Mouse (Mus musculus) ES-Bruce4 (cell line): ENCODE data around the gene Cdh9. TPM values are rescaled to one million over a fixed set of nuclear protein-coding genes. Genes with fewer than 3 reads are reported as not detected.

ENCODE experiments used
- H3K27ac ChIP-seq: 2 replicates; pipeline ENCODE4 v1.5.1; 2012; ENCODE audit warnings: low read length, inconsistent platforms; ENCODE audit not compliant: insufficient read depth
- H3K27me3 ChIP-seq: 2 replicates; pipeline ENCODE4 v1.6.1; 2012; ENCODE audit warnings: mild to moderate bottlenecking, low read length, inconsistent platforms; ENCODE audit not compliant: control insufficient read depth, poor library complexity, insufficient read depth, severe bottlenecking
- H3K36me3 ChIP-seq: 2 replicates; pipeline ENCODE4 v1.6.1; 2012; ENCODE audit warnings: inconsistent platforms, mild to moderate bottlenecking, low read length, moderate library complexity; ENCODE audit not compliant: control insufficient read depth, poor library complexity, insufficient read depth, severe bottlenecking
- H3K4me1 ChIP-seq: one replicate; pipeline ENCODE4 v1.8.1; 2011; ENCODE audit warnings: low read length; ENCODE audit not compliant: control insufficient read depth, insufficient read depth
- H3K4me3 ChIP-seq: 2 replicates; pipeline ENCODE4 v1.5.1; 2011; ENCODE audit warnings: low read depth, mild to moderate bottlenecking, low read length
- H3K9ac ChIP-seq: 2 replicates; pipeline ENCODE4 v1.6.1; 2012; ENCODE audit warnings: low read depth, mild to moderate bottlenecking, inconsistent platforms; ENCODE audit not compliant: poor library complexity, severe bottlenecking
- H3K9me3 ChIP-seq: replicated peaks from 2 replicates; pipeline ENCODE4 v1.6.1; 2012; ENCODE audit warnings: mild to moderate bottlenecking, low read length, inconsistent platforms; ENCODE audit not compliant: control insufficient read depth, poor library complexity, insufficient read depth, severe bottlenecking
- CTCF ChIP-seq: IDR thresholded peaks from one replicate; pipeline ENCODE4 v1.8.1; 2011; ENCODE audit warnings: low read depth, low read length
- EP300 ChIP-seq: IDR thresholded peaks from 2 replicates; pipeline ENCODE4 v1.6.1; 2011; ENCODE audit warnings: low read depth, low read length; ENCODE audit not compliant: insufficient read depth
- POLR2A ChIP-seq: IDR thresholded peaks from one replicate; pipeline ENCODE4 v1.8.1; 2011; ENCODE audit warnings: low read length; ENCODE audit not compliant: insufficient read depth
- polyA plus RNA-seq: library from polyadenylated mRNA; stranded (reverse); fragments of >200 nt; gene quantifications from 2 replicates; pipeline ENCODE4 v1.2.4, GENCODE M21; 2011; ENCODE audit warnings: low read depth; ENCODE audit not compliant: missing spikeins, insufficient read depth, insufficient read length

Gene Cdh9
- polyA plus RNA-seq, 1 experiment: not detected

DNA sequence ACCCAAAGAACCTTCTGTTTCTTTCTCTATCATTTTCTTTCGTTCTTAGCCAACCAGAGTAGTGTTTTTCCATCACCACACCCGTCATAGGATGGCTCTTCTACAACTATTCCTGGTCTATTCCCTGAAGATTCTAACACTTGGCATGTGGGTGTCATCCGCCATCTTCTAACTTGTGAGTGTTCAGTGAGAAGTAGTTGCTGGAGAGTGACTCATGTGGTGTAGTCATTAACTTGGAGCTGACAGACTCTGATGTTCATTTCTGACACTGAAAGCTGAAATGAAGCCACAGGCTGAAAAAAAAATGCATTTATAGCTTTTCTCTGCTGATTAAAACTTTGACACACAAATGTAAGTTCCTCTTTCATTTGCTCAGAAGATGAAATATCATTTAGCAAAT lies 34.7 kb downstream of the Cdh9 start:
- H3K9me3 ChIP-seq: no peaks in the 10 kb centered on the region
- H3K27ac ChIP-seq: no peak overlapping the region
- H3K27me3 ChIP-seq: no peaks in the 10 kb centered on the region
- H3K4me3 ChIP-seq: no peak overlapping the region
- H3K9ac ChIP-seq: no peak overlapping the region
- H3K4me1 ChIP-seq: no peaks in the 10 kb centered on the region
- no peaks in the 10 kb centered on the region for H3K36me3 ChIP-seq
- no peak for TF ChIP-seq CTCF
- TF ChIP-seq EP300: no peak
- no peak for TF ChIP-seq POLR2A

DNA sequence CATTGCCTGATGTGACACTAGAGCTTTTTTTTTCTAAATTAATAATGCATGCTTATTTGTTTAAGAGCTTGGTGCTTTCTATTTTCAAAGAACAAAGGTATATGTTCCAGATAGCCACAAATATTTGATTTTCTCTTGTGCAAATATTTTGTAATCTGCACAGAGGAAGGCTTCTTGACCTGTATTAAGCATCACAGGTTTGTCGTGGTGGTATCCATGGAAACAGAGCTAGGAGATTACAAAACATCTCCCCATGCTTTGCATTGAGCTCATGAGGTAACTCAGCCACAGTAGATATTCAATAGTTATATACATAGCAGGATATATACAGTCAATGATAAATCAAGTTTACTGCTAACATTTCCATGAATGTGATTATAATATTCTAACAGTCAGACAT lies 56.0 kb downstream of the Cdh9 start:
- no peak overlapping the region for H3K9ac ChIP-seq
- H3K27ac ChIP-seq: no peak overlapping the region
- H3K4me3 ChIP-seq: no peak overlapping the region
- no peaks in the 10 kb centered on the region for H3K4me1 ChIP-seq
- no peaks in the 10 kb centered on the region for H3K36me3 ChIP-seq
- TF ChIP-seq POLR2A (no peak), CTCF (no peak), EP300 (no peak)
- no peaks in the 10 kb centered on the region for H3K27me3 ChIP-seq
- no peaks in the 10 kb centered on the region for H3K9me3 ChIP-seq

DNA sequence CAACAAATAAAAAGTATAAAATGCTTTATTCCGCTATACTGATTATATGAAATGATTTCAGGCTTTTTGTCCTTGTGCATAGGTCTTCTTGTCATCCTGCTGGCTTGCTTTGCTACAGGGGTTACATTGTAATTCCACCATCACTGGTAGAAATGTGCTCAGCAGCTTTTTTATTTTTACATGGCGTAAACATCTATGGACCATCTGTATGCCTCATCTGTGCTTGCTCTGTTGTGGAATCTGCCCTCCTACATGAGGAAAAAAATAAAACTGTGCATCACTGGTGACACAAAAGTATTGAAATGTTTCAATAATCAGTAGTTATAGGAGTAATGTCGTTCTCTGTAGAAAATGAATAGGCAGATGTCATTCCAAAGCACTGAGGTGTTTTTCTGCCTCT lies 64.3 kb downstream of the Cdh9 start:
- no peak overlapping the region for H3K9ac ChIP-seq
- no peaks in the 10 kb centered on the region for H3K4me1 ChIP-seq
- H3K27me3 ChIP-seq: no peaks in the 10 kb centered on the region
- H3K9me3 ChIP-seq: peaks cover 5% of the 10 kb centered on the region
- no peak overlapping the region for H3K4me3 ChIP-seq
- H3K36me3 ChIP-seq: no peaks in the 10 kb centered on the region
- TF ChIP-seq POLR2A (no peak), EP300 (no peak)
- no peak overlapping the region for H3K27ac ChIP-seq

DNA sequence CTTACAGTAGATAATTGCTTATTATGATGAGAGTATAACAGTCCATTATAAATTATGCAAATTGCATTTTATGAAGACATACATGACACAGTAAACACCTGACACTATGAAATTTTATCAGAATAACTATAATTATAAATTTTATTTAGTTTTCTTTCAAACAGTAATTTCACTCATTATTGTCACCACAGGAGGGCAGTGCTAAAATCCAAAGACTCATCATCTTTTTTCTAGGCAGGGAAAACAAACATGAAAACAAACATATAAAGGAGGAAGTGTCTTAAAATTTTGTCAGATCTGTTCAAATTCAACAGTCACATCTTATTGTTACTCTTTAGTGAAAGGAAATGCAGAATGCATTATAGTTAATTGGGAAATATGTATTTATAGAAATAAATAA lies 72.7 kb downstream of the Cdh9 start:
- Histone ChIP-seq H3K4me1 (no peaks in the 10 kb centered on the region), H3K27me3 (no peaks in the 10 kb centered on the region), H3K36me3 (no peaks in the 10 kb centered on the region), H3K4me3 (no peak overlapping the region), H3K9me3 (no peaks in the 10 kb centered on the region), H3K9ac (no peak overlapping the region), H3K27ac (no peak overlapping the region)
- TF ChIP-seq CTCF: no peak
- no peak for TF ChIP-seq EP300
- no peak for TF ChIP-seq POLR2A

DNA sequence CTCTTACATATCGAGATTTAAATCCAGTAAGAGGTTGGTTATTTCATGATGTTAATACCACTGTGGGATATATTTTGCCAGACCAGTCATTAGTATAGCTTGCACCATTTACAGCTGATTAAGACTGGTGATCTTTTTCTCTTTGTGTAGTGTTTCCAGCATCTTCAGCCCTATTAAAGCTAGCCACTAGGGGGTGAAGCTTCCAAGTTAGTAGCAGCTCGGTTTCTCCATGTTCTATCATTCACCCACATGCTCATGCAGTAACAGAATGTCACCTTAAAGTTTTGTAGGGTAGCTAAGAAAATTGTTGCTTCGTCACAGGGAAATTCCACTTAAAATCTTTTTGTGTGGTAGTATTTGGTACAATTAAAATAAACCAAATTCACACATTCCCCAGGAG lies 82.2 kb downstream of the Cdh9 start:
- Histone ChIP-seq H3K4me1 (no peaks in the 10 kb centered on the region), H3K4me3 (no peak overlapping the region), H3K27ac (no peak overlapping the region), H3K36me3 (no peaks in the 10 kb centered on the region), H3K9ac (no peak overlapping the region), H3K27me3 (no peaks in the 10 kb centered on the region), H3K9me3 (no peaks in the 10 kb centered on the region)
- TF ChIP-seq POLR2A (no peak), CTCF (no peak), EP300 (no peak)

DNA sequence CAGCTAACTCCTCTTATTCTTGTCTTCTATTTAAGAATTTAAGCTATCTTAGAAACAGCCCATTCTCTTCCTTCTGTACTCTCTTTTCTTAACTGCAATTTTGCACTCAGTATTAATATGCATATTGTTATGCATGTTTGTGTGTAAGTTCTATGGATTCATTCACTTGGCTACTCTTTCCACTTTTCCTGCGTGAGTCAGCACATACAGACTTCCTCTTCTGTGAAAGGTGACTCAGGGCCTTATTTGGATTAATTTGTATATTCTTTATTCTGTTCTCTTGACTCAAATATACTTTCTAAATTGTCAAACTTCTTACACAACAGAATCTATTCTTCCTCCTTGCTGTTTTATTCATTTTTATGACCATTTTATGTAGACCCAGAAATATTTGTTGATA lies 85.5 kb downstream of the Cdh9 start:
- Histone ChIP-seq H3K9ac (no peak overlapping the region), H3K9me3 (no peaks in the 10 kb centered on the region), H3K27ac (no peak overlapping the region), H3K36me3 (no peaks in the 10 kb centered on the region), H3K27me3 (no peaks in the 10 kb centered on the region), H3K4me1 (no peaks in the 10 kb centered on the region), H3K4me3 (no peak overlapping the region)
- TF ChIP-seq POLR2A (no peak), EP300 (no peak), CTCF (no peak)

DNA sequence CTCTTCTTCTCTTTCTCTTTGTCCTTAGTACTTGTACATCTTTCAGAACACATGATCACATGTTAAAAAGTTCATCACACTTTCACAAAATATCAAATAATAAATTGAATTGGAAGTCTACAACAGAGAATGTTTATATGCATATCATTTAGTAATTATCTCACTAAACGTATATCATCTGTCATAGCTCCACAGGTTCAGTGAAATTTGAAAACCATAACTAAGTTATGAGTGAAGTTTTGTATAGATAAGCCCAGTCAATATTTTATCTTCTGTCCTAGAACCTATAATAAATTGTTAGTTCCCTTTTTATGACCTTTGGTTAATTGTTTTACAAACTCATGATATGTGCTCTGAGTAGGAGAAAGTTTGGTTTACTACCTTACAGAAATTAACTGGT lies 106.2 kb downstream of the Cdh9 start:
- Histone ChIP-seq H3K27me3 (no peaks in the 10 kb centered on the region), H3K4me1 (no peaks in the 10 kb centered on the region), H3K27ac (no peak overlapping the region), H3K4me3 (no peak overlapping the region), H3K9ac (no peak overlapping the region), H3K9me3 (no peaks in the 10 kb centered on the region), H3K36me3 (no peaks in the 10 kb centered on the region)
- no peak for TF ChIP-seq CTCF
- no peak for TF ChIP-seq POLR2A
- no peak for TF ChIP-seq EP300
